Mouse (Mus musculus) myocyte (in vitro differentiated cells): ENCODE measurements around the gene Irx1. TPM values are rescaled to one million over a fixed set of nuclear protein-coding genes. Genes with fewer than 3 reads are reported as not detected.

Source experiments
- H3K27me3 ChIP-seq: one replicate; pipeline ENCODE4 v1.6.1; 2011; ENCODE audit not compliant: control insufficient read depth, insufficient read depth, insufficient read length
- H3K36me3 ChIP-seq: one replicate; pipeline ENCODE4 v1.6.1; 2011; ENCODE audit not compliant: control insufficient read depth, insufficient read depth
- H3K4me2 ChIP-seq: one replicate; pipeline ENCODE4 v1.6.1; 2011; ENCODE audit warnings: low read depth, control low read depth
- H3K4me3 ChIP-seq: one replicate; pipeline ENCODE4 v1.5.1; 2011; ENCODE audit warnings: mild to moderate bottlenecking, control low read depth, moderate library complexity
- H3K79me2 ChIP-seq: one replicate; pipeline ENCODE4 v1.6.1; 2011; ENCODE audit not compliant: control insufficient read depth, insufficient read depth
- H3ac ChIP-seq: one replicate; pipeline ENCODE4 v1.6.1; 2011; ENCODE audit not compliant: control insufficient read depth, insufficient read length
- CEBPB ChIP-seq: IDR thresholded peaks from 2 replicates; pipeline ENCODE4 v1.6.1; 2011; ENCODE audit warnings: mild to moderate bottlenecking, moderate library complexity; ENCODE audit not compliant: poor library complexity, insufficient read depth, severe bottlenecking
- E2F4 ChIP-seq: IDR thresholded peaks from one replicate; pipeline ENCODE4 v1.6.1; 2011; ENCODE audit warnings: mild to moderate bottlenecking, control low read depth, moderate library complexity; ENCODE audit not compliant: insufficient read depth
- MAX ChIP-seq: IDR thresholded peaks from one replicate; pipeline ENCODE4 v1.6.1; 2011; ENCODE audit warnings: low read depth, mild to moderate bottlenecking, control low read depth
- MYOD1 ChIP-seq, 3 experiments: IDR thresholded peaks; one replicate each; pipeline ENCODE4 v1.6.1; 2011; ENCODE audit warnings: control low read depth in 2 of 3, low read depth in 2 of 3, mild to moderate bottlenecking in 2 of 3, moderate library complexity in 1 of 3; ENCODE audit not compliant: insufficient read length in 2 of 3, control insufficient read depth in 1 of 3
- MYOG ChIP-seq, 3 experiments: IDR thresholded peaks; one replicate each; pipeline ENCODE4 v1.6.1; 2011; ENCODE audit warnings: control low read depth in 2 of 3, low read depth in 2 of 3, mild to moderate bottlenecking in 2 of 3; ENCODE audit not compliant: insufficient read length in 2 of 3, control insufficient read depth in 1 of 3, insufficient read depth in 1 of 3
- POLR2A ChIP-seq: IDR thresholded peaks from one replicate; pipeline ENCODE4 v1.6.1; 2011; ENCODE audit warnings: low read depth, mild to moderate bottlenecking, control low read depth, moderate library complexity; ENCODE audit not compliant: insufficient read length
- POLR2AphosphoS2 ChIP-seq: IDR thresholded peaks from one replicate; pipeline ENCODE4 v1.6.1; 2011; ENCODE audit warnings: low read depth, control low read depth; ENCODE audit not compliant: insufficient read length
- REST ChIP-seq: IDR thresholded peaks from one replicate; pipeline ENCODE4 v1.6.1; 2011; ENCODE audit warnings: mild to moderate bottlenecking, control low read depth, moderate library complexity; ENCODE audit not compliant: insufficient read depth, insufficient read length
- SRF ChIP-seq: IDR thresholded peaks from one replicate; pipeline ENCODE4 v1.6.1; 2011; ENCODE audit warnings: low read depth; ENCODE audit not compliant: control insufficient read depth, insufficient read length
- TCF12 ChIP-seq: IDR thresholded peaks from one replicate; pipeline ENCODE4 v1.6.1; 2011; ENCODE audit warnings: mild to moderate bottlenecking, control low read depth; ENCODE audit not compliant: poor library complexity, insufficient read depth, severe bottlenecking
- TCF3 ChIP-seq: IDR thresholded peaks from one replicate; pipeline ENCODE4 v1.6.1; 2011; ENCODE audit warnings: low read depth, control low read depth; ENCODE audit not compliant: insufficient read length
- USF1 ChIP-seq: IDR thresholded peaks from one replicate; pipeline ENCODE4 v1.6.1; 2011; ENCODE audit warnings: low read depth, mild to moderate bottlenecking, control low read depth, moderate library complexity
- polyA plus RNA-seq: library from polyadenylated mRNA; unstranded; fragments of >200 nt; fragmentation: generic; extraction: Trizol; gene quantifications from one replicate; pipeline ENCODE4 v1.2.1, GENCODE M21; 2012; ENCODE audit warnings: missing spikeins

Irx1 gene
- polyA plus RNA-seq, 1 experiment = not detected

GRCm38 (mm10) chr13:71967341-71968250 is 4.1 kb upstream of the Irx1 start:
- Histone ChIP-seq H3K79me2 (no peaks in the 10 kb centered on the region), H3K36me3 (no peaks in the 10 kb centered on the region), H3K4me2 (no peak overlapping the region), H3ac (no peak overlapping the region), H3K27me3 (no peaks in the 10 kb centered on the region), H3K4me3 (no peak overlapping the region)
- TF ChIP-seq E2F4 = no peak
- TF ChIP-seq USF1 = no peak
- TF ChIP-seq TCF12 = no peak
- TF ChIP-seq REST = no peak
- TF ChIP-seq TCF3 = no peak
- no peak for TF ChIP-seq MYOD1 (IDR thresholded peaks at IDR 0.05; ENCODE audit: control insufficient read depth in 1 of 3, insufficient read length in 2 of 3, low read depth in 2 of 3)
- TF ChIP-seq CEBPB = no peak
- no peak for TF ChIP-seq MAX
- TF ChIP-seq POLR2A = no peak
- no peak for TF ChIP-seq POLR2AphosphoS2
- TF ChIP-seq MYOG (IDR thresholded peaks at IDR 0.05; ENCODE audit: control insufficient read depth in 1 of 3, insufficient read depth in 1 of 3, insufficient read length in 2 of 3, low read depth in 2 of 3) = no peak
- TF ChIP-seq SRF = no peak

- Histone ChIP-seq H3K4me3 (no peak overlapping the region), H3K27me3 (no peaks in the 10 kb centered on the region)
- no peak for TF ChIP-seq USF1
- TF ChIP-seq E2F4 = no peak
- TF ChIP-seq TCF12 = no peak
- TF ChIP-seq REST = no peak
Measured at GRCm38 (mm10) chr13:71966631-71967030, 3.1 kb upstream of the Irx1 start.

GRCm38 (mm10) chr13:71964366-71964765 is 843 bp upstream of the Irx1 start:
- no peaks in the 10 kb centered on the region for H3K27me3 ChIP-seq
- H3K4me2 ChIP-seq = no peak overlapping the region
- H3K4me3 ChIP-seq = no peak overlapping the region

More at GRCm38 (mm10) chr13:71966631-71967030, 3.1 kb upstream of the Irx1 start:
- no peaks in the 10 kb centered on the region for H3K79me2 ChIP-seq
- H3K36me3 ChIP-seq = no peaks in the 10 kb centered on the region
- no peak overlapping the region for H3ac ChIP-seq
- no peak overlapping the region for H3K4me2 ChIP-seq

GRCm38 (mm10) chr13:71962661-71963355 is 715 bp downstream of the Irx1 start:
- no peak for TF ChIP-seq MYOG (IDR thresholded peaks at IDR 0.05; ENCODE audit: control insufficient read depth in 1 of 3, insufficient read depth in 1 of 3, insufficient read length in 2 of 3, low read depth in 2 of 3)
- Histone ChIP-seq H3K79me2 (no peaks in the 10 kb centered on the region), H3K4me3 (no peak overlapping the region), H3K36me3 (no peaks in the 10 kb centered on the region), H3K27me3 (no peaks in the 10 kb centered on the region), H3ac (no peak overlapping the region), H3K4me2 (no peak overlapping the region)

More at GRCm38 (mm10) chr13:71964366-71964765, 843 bp upstream of the Irx1 start:
- no peaks in the 10 kb centered on the region for H3K79me2 ChIP-seq
- no peaks in the 10 kb centered on the region for H3K36me3 ChIP-seq
- no peak overlapping the region for H3ac ChIP-seq
- TF ChIP-seq CEBPB = no peak
- no peak for TF ChIP-seq MAX
- no peak for TF ChIP-seq TCF3
- TF ChIP-seq MYOD1 (IDR thresholded peaks at IDR 0.05; ENCODE audit: control insufficient read depth in 1 of 3, insufficient read length in 2 of 3, low read depth in 2 of 3) = no peak
- no peak for TF ChIP-seq POLR2AphosphoS2
- TF ChIP-seq POLR2A = no peak
- no peak for TF ChIP-seq USF1
- no peak for TF ChIP-seq REST
- TF ChIP-seq E2F4 = no peak
- TF ChIP-seq SRF = no peak
- TF ChIP-seq MYOG (IDR thresholded peaks at IDR 0.05; ENCODE audit: control insufficient read depth in 1 of 3, insufficient read depth in 1 of 3, insufficient read length in 2 of 3, low read depth in 2 of 3) = no peak
